Mouse (Mus musculus): ENCODE results near the gene Lin7b. TPM values are rescaled to one million over a fixed set of nuclear protein-coding genes. Genes with fewer than 3 reads are reported as not detected.
A peak's percentile ranks its signal among the peaks of the same experiment; 100 is the strongest.

Gene Lin7b
- polyA plus RNA-seq, 1 experiment from 2014 or later: 0.81 TPM

- H3K4me1 ChIP-seq (ENCODE audit: control insufficient read depth, insufficient read depth, low read length): peaks cover 37% of the 10 kb centered on the region
- H3K27ac ChIP-seq (ENCODE audit: low read length): peak overlapping the region; percentile 93
- peak; percentile 45 for ATAC-seq (replicated peaks; ENCODE audit: extremely low read depth, insufficient read depth, low FRiP score)
- H3K27me3 ChIP-seq (ENCODE audit: control insufficient read depth, insufficient read depth, low read length): no peaks in the 10 kb centered on the region
- H3K36me3 ChIP-seq (ENCODE audit: control insufficient read depth, insufficient read depth): no peaks in the 10 kb centered on the region
- 4% methylated on average over 22 of the region's 22 CpGs for WGBS
- peak overlapping the region; percentile 90 for H3K4me2 ChIP-seq (ENCODE audit: low read depth, low read length)
- peak overlapping the region; percentile 91 for H3K9ac ChIP-seq (ENCODE audit: low read length)
- no peaks in the 10 kb centered on the region for H3K9me3 ChIP-seq (replicated peaks; ENCODE audit: control insufficient read depth, low read length)
- peak overlapping the region; percentile 86 for H3K4me3 ChIP-seq (ENCODE audit: low read length)
These were observed 37.5 kb downstream of the Lin7b start for GRCm38 (mm10) chr7:45332685-45333425.

- Histone ChIP-seq H3K4me3 (ENCODE audit: low read length) (no peak overlapping the region), H3K27ac (ENCODE audit: low read length) (no peak overlapping the region), H3K4me2 (ENCODE audit: low read depth, low read length) (no peak overlapping the region), H3K36me3 (ENCODE audit: control insufficient read depth, insufficient read depth) (no peaks in the 10 kb centered on the region), H3K9ac (ENCODE audit: low read length) (no peak overlapping the region), H3K27me3 (ENCODE audit: control insufficient read depth, insufficient read depth, low read length) (no peaks in the 10 kb centered on the region), H3K9me3 (replicated peaks; ENCODE audit: control insufficient read depth, low read length) (no peaks in the 10 kb centered on the region), H3K4me1 (ENCODE audit: control insufficient read depth, insufficient read depth, low read length) (peaks cover 32% of the 10 kb centered on the region)
- WGBS: 67% methylated on average over 6 of the region's 6 CpGs
- no peak for ATAC-seq (replicated peaks; ENCODE audit: extremely low read depth, insufficient read depth, low FRiP score)
These were observed 38.9 kb downstream of the Lin7b start for GRCm38 (mm10) chr7:45331502-45331901.

- Histone ChIP-seq H3K9me3 (replicated peaks; ENCODE audit: control insufficient read depth, low read length) (peaks cover 3% of the 10 kb centered on the region; the same call in 1 of the 2 replicates), H3K4me3 (ENCODE audit: low read length) (no peak overlapping the region), H3K27ac (ENCODE audit: low read length) (peak overlapping the region; percentile 88), H3K4me1 (ENCODE audit: control insufficient read depth, insufficient read depth, low read length) (peaks cover 15% of the 10 kb centered on the region), H3K36me3 (ENCODE audit: control insufficient read depth, insufficient read depth) (peaks cover 18% of the 10 kb centered on the region), H3K4me2 (ENCODE audit: low read depth, low read length) (no peak overlapping the region), H3K9ac (ENCODE audit: low read length) (peak overlapping the region; percentile 34), H3K27me3 (ENCODE audit: control insufficient read depth, insufficient read depth, low read length) (no peaks in the 10 kb centered on the region)
- 0 out of 2 replicates have a peak, but pooled peaks have one; percentile 28 for ATAC-seq (replicated peaks; ENCODE audit: extremely low read depth, insufficient read depth, low FRiP score)
- 63% methylated on average over 13 of the region's 13 CpGs for WGBS
These were observed 41.4 kb downstream of the Lin7b start for GRCm38 (mm10) chr7:45328841-45329475.

GRCm38 (mm10) chr7:45325800-45326199 is 44.6 kb downstream of the Lin7b start:
- no peaks in the 10 kb centered on the region for H3K27me3 ChIP-seq (ENCODE audit: control insufficient read depth, insufficient read depth, low read length)
- no peak overlapping the region for H3K4me3 ChIP-seq (ENCODE audit: low read length)
- H3K36me3 ChIP-seq (ENCODE audit: control insufficient read depth, insufficient read depth): peaks cover 35% of the 10 kb centered on the region
- peaks cover 6% of the 10 kb centered on the region; the same call in 1 of the 2 replicates for H3K4me1 ChIP-seq (ENCODE audit: control insufficient read depth, insufficient read depth, low read length)
- H3K4me2 ChIP-seq (ENCODE audit: low read depth, low read length): no peak overlapping the region
- H3K27ac ChIP-seq (ENCODE audit: low read length): no peak overlapping the region
- H3K9ac ChIP-seq (ENCODE audit: low read length): no peak overlapping the region
- H3K9me3 ChIP-seq (replicated peaks; ENCODE audit: control insufficient read depth, low read length): peaks cover 3% of the 10 kb centered on the region; the same call in 1 of the 2 replicates
- ATAC-seq (replicated peaks; ENCODE audit: extremely low read depth, insufficient read depth, low FRiP score): no peak

- no peaks in the 10 kb centered on the region for H3K27me3 ChIP-seq (ENCODE audit: control insufficient read depth, insufficient read depth, low read length)
- no peaks in the 10 kb centered on the region for H3K4me1 ChIP-seq (ENCODE audit: control insufficient read depth, insufficient read depth, low read length)
- no peak overlapping the region for H3K4me3 ChIP-seq (ENCODE audit: low read length)
- H3K27ac ChIP-seq (ENCODE audit: low read length): no peak overlapping the region
- peaks cover 44% of the 10 kb centered on the region for H3K36me3 ChIP-seq (ENCODE audit: control insufficient read depth, insufficient read depth)
- no peak overlapping the region for H3K9ac ChIP-seq (ENCODE audit: low read length)
- H3K9me3 ChIP-seq (replicated peaks; ENCODE audit: control insufficient read depth, low read length): peaks cover 3% of the 10 kb centered on the region; the same call in 1 of the 2 replicates
- WGBS: 94% methylated on average over 5 of the region's 5 CpGs
- ATAC-seq (replicated peaks; ENCODE audit: extremely low read depth, insufficient read depth, low FRiP score): no peak
- no peak overlapping the region for H3K4me2 ChIP-seq (ENCODE audit: low read depth, low read length)
These were observed 47.3 kb downstream of the Lin7b start for GRCm38 (mm10) chr7:45323069-45323468.

- no peak overlapping the region for H3K27ac ChIP-seq (ENCODE audit: low read length)
- peaks cover 3% of the 10 kb centered on the region; the same call in 1 of the 2 replicates for H3K9me3 ChIP-seq (replicated peaks; ENCODE audit: control insufficient read depth, low read length)
- peaks cover 44% of the 10 kb centered on the region for H3K36me3 ChIP-seq (ENCODE audit: control insufficient read depth, insufficient read depth)
- no peak overlapping the region for H3K4me3 ChIP-seq (ENCODE audit: low read length)
- no peaks in the 10 kb centered on the region for H3K27me3 ChIP-seq (ENCODE audit: control insufficient read depth, insufficient read depth, low read length)
- H3K9ac ChIP-seq (ENCODE audit: low read length): no peak overlapping the region
- WGBS: 86% methylated on average over 4 of the region's 4 CpGs
- no peaks in the 10 kb centered on the region for H3K4me1 ChIP-seq (ENCODE audit: control insufficient read depth, insufficient read depth, low read length)
- no peak overlapping the region for H3K4me2 ChIP-seq (ENCODE audit: low read depth, low read length)
- no peak for ATAC-seq (replicated peaks; ENCODE audit: extremely low read depth, insufficient read depth, low FRiP score)
These were observed 48.1 kb downstream of the Lin7b start for GRCm38 (mm10) chr7:45322245-45322644.

Other genes starting within 250 kb of the Lin7b start
- 809 and 812 TPM in 2 replicates for gene Rps11, start 246.1 kb downstream of the Lin7b start, polyA plus RNA-seq (2015; fragmentation: Nextera tagmentation; extraction: Ambion mirVana)
- gene Rpl13a, start 241.8 kb downstream of the Lin7b start, polyA plus RNA-seq (2015; fragmentation: Nextera tagmentation; extraction: Ambion mirVana): 684 and 727 TPM in 2 replicates
- gene Gm45713, start 234.4 kb downstream of the Lin7b start, polyA plus RNA-seq (2015; fragmentation: Nextera tagmentation; extraction: Ambion mirVana): 0.34 TPM in 1 of 2 replicates, not detected in the other
- gene Flt3l, start 234.2 kb downstream of the Lin7b start, polyA plus RNA-seq (2015; fragmentation: Nextera tagmentation; extraction: Ambion mirVana): 2.3 and 2.8 TPM in 2 replicates
- 76.8 and 82.5 TPM in 2 replicates for gene Pih1d1, start 216.3 kb downstream of the Lin7b start, polyA plus RNA-seq (2015; fragmentation: Nextera tagmentation; extraction: Ambion mirVana)
- gene Aldh16a1, start 216.0 kb downstream of the Lin7b start, polyA plus RNA-seq (2015; fragmentation: Nextera tagmentation; extraction: Ambion mirVana): 33.9 and 38.2 TPM in 2 replicates
- gene Slc17a7, start 206.6 kb downstream of the Lin7b start, polyA plus RNA-seq (2015; fragmentation: Nextera tagmentation; extraction: Ambion mirVana): 3.6 and 4.7 TPM in 2 replicates
- not detected in 2 replicates for gene Gfy, start 191.0 kb downstream of the Lin7b start, polyA plus RNA-seq (2015; fragmentation: Nextera tagmentation; extraction: Ambion mirVana)
- gene Pth2, start 189.6 kb downstream of the Lin7b start, polyA plus RNA-seq (2015; fragmentation: Nextera tagmentation; extraction: Ambion mirVana): 0.42 TPM in 1 of 2 replicates, not detected in the other
- gene Ccdc155, start 165.7 kb downstream of the Lin7b start, polyA plus RNA-seq (2015; fragmentation: Nextera tagmentation; extraction: Ambion mirVana): 0.58 and 0.75 TPM in 2 replicates
- gene Dkkl1, start 158.4 kb downstream of the Lin7b start, polyA plus RNA-seq (2015; fragmentation: Nextera tagmentation; extraction: Ambion mirVana): 1.2 and 1.4 TPM in 2 replicates
- gene Tead2, start 154.8 kb downstream of the Lin7b start, polyA plus RNA-seq (2015; fragmentation: Nextera tagmentation; extraction: Ambion mirVana): 88.0 and 92.4 TPM in 2 replicates
- 5.0 and 9.2 TPM in 2 replicates for gene Cd37, start 131.5 kb downstream of the Lin7b start, polyA plus RNA-seq (2015; fragmentation: Nextera tagmentation; extraction: Ambion mirVana)
- 0.09 TPM in 1 of 2 replicates, not detected in the other for gene Slc6a16, start 129.5 kb downstream of the Lin7b start, polyA plus RNA-seq (2015; fragmentation: Nextera tagmentation; extraction: Ambion mirVana)
- not detected in 2 replicates for gene Slc6a21, start 93.1 kb downstream of the Lin7b start, polyA plus RNA-seq (2015; fragmentation: Nextera tagmentation; extraction: Ambion mirVana)
- 12.4 and 18.0 TPM in 2 replicates for gene Trpm4, start 36.8 kb downstream of the Lin7b start, polyA plus RNA-seq (2015; fragmentation: Nextera tagmentation; extraction: Ambion mirVana)
- 26.6 and 28.7 TPM in 2 replicates for gene Hrc, start 35.3 kb downstream of the Lin7b start, polyA plus RNA-seq (2015; fragmentation: Nextera tagmentation; extraction: Ambion mirVana)
- 1.5 TPM in 2 replicates for gene Ppfia3, start 3.6 kb downstream of the Lin7b start, polyA plus RNA-seq (2015; fragmentation: Nextera tagmentation; extraction: Ambion mirVana)
- 145 and 161 TPM in 2 replicates for gene Snrnp70, start 25.2 kb upstream of the Lin7b start, polyA plus RNA-seq (2015; fragmentation: Nextera tagmentation; extraction: Ambion mirVana)
- 0.25 and 0.27 TPM in 2 replicates for gene Kcna7, start 35.1 kb upstream of the Lin7b start, polyA plus RNA-seq (2015; fragmentation: Nextera tagmentation; extraction: Ambion mirVana)
- 0.91 and 1.1 TPM in 2 replicates for gene Ntf5, start 43.1 kb upstream of the Lin7b start, polyA plus RNA-seq (2015; fragmentation: Nextera tagmentation; extraction: Ambion mirVana)
- 0.46 and 0.51 TPM in 2 replicates for gene Lhb, start 50.2 kb upstream of the Lin7b start, polyA plus RNA-seq (2015; fragmentation: Nextera tagmentation; extraction: Ambion mirVana)
- gene Gys1, start 64.3 kb upstream of the Lin7b start, polyA plus RNA-seq (2015; fragmentation: Nextera tagmentation; extraction: Ambion mirVana): 136 and 141 TPM in 2 replicates
- 85.1 and 88.3 TPM in 2 replicates for gene Ruvbl2, start 67.5 kb upstream of the Lin7b start, polyA plus RNA-seq (2015; fragmentation: Nextera tagmentation; extraction: Ambion mirVana)
- gene Ftl1, start 89.3 kb upstream of the Lin7b start, polyA plus RNA-seq (2015; fragmentation: Nextera tagmentation; extraction: Ambion mirVana): 3,045 and 3,399 TPM in 2 replicates
- 104 and 107 TPM in 2 replicates for gene Bax, start 96.3 kb upstream of the Lin7b start, polyA plus RNA-seq (2015; fragmentation: Nextera tagmentation; extraction: Ambion mirVana)
- gene Tulp2, start 111.3 kb upstream of the Lin7b start, polyA plus RNA-seq (2015; fragmentation: Nextera tagmentation; extraction: Ambion mirVana): 0.35 and 0.71 TPM in 2 replicates
- gene Gm45808, start 116.2 kb upstream of the Lin7b start, polyA plus RNA-seq (2015; fragmentation: Nextera tagmentation; extraction: Ambion mirVana): not detected in 2 replicates
- 3.4 TPM in 2 replicates for gene Dhdh, start 118.2 kb upstream of the Lin7b start, polyA plus RNA-seq (2015; fragmentation: Nextera tagmentation; extraction: Ambion mirVana)
- gene Nucb1, start 139.8 kb upstream of the Lin7b start, polyA plus RNA-seq (2015; fragmentation: Nextera tagmentation; extraction: Ambion mirVana): 156 and 160 TPM in 2 replicates
- 25.0 and 27.1 TPM in 2 replicates for gene Ppp1r15a, start 155.7 kb upstream of the Lin7b start, polyA plus RNA-seq (2015; fragmentation: Nextera tagmentation; extraction: Ambion mirVana)
- 1.3 and 1.8 TPM in 2 replicates for gene Plekha4, start 155.7 kb upstream of the Lin7b start, polyA plus RNA-seq (2015; fragmentation: Nextera tagmentation; extraction: Ambion mirVana)
- gene Hsd17b14, start 184.3 kb upstream of the Lin7b start, polyA plus RNA-seq (2015; fragmentation: Nextera tagmentation; extraction: Ambion mirVana): 0.66 and 0.87 TPM in 2 replicates
- gene Bcat2, start 199.6 kb upstream of the Lin7b start, polyA plus RNA-seq (2015; fragmentation: Nextera tagmentation; extraction: Ambion mirVana): 97.7 and 102 TPM in 2 replicates
- 1.5 and 1.7 TPM in 2 replicates for gene Fgf21, start 244.9 kb upstream of the Lin7b start, polyA plus RNA-seq (2015; fragmentation: Nextera tagmentation; extraction: Ambion mirVana)
- gene Fut1, start 246.7 kb upstream of the Lin7b start, polyA plus RNA-seq (2015; fragmentation: Nextera tagmentation; extraction: Ambion mirVana): 0.15 and 0.83 TPM in 2 replicates

All from heart, embryonic 16.5 days (tissue).